Mouse (Mus musculus): ENCODE measurements at regions not wholly inside any gene's neighbourhood (a gene's known extent, or its start where the extent isn't known, plus 50 kb on each side); places are given as distances from the start of the nearest gene placed in this dataset.

DNA sequence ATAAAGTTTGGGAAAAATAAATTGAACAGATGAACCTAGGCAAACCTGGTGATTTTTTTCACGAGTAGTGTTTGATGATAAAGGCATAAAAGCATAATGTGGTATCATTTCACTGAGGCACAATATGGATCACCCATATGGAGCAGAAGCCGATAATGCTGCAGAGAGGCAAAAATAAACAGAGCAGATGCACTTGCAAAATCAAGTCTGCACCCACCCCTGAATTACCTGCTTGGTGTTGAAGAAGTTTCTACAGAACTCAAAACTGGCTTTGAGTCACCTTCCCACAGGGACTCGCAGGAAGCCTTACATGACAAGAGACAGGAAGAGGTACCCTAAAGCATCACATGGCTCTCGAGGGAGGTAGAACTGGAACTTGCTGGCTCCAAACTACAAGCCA lies 328.1 kb downstream of the Rnf144a start:
- TF ChIP-seq CTCF (IDR thresholded peaks at IDR 0.05; ENCODE audit: insufficient read depth, low read depth, low read length) (no peak), POLR2A (IDR thresholded peaks at IDR 0.05; ENCODE audit: insufficient read depth, low read depth, low read length) (no peak)
